Mouse (Mus musculus) spleen, postnatal 14 days (tissue): ENCODE measurements around the gene Vmn1r62.
"Not testable (repeated sequence)": the region's sequence is repeated elsewhere in the genome, so short reads cannot be mapped to it uniquely, and the experiment has no call there.

Experiments
- DNase-seq, 2 experiments: peaks; one replicate each; pipeline ENCODE4 v3.0.0; 2021 to 2022; ENCODE audit warnings: low spot score in 2 of 2

Vmn1r62 gene

GRCm38 (mm10) chr7:5673331-5673730 lies at the start of gene Vmn1r62:
Gene Vmn1r62 (plus strand): TSS chr7:5673631.
- not testable (repeated sequence) for DNase-seq
